Mouse (Mus musculus): ENCODE data around the gene Zfp740.

Zfp740 gene

GRCm38 (mm10) chr15:102192271-102192812 lies 10.7 kb upstream of the Zfp740 start:
- no peak for DNase-seq (ENCODE audit: low spot score in 2 of 2)

GRCm38 (mm10) chr15:102192820-102193386 lies 10.1 kb upstream of the Zfp740 start:
- no peak for DNase-seq (ENCODE audit: low spot score in 2 of 2)

GRCm38 (mm10) chr15:102193652-102194051 lies 9.4 kb upstream of the Zfp740 start:
- DNase-seq (ENCODE audit: low spot score in 2 of 2) = no peak

GRCm38 (mm10) chr15:102194439-102194838 lies 8.6 kb upstream of the Zfp740 start:
- DNase-seq (ENCODE audit: low spot score in 2 of 2) = no peak

GRCm38 (mm10) chr15:102195373-102195772 lies 7.7 kb upstream of the Zfp740 start:
- no peak for DNase-seq (ENCODE audit: low spot score in 2 of 2)

GRCm38 (mm10) chr15:102198841-102199240 lies 4.2 kb upstream of the Zfp740 start:
- no peak for DNase-seq (ENCODE audit: low spot score in 2 of 2)

- DNase-seq (ENCODE audit: low spot score in 2 of 2) = peak; percentile 77 to 79
Observed at GRCm38 (mm10) chr15:102203835-102204381, 859 bp downstream of the Zfp740 start.

GRCm38 (mm10) chr15:102204674-102205505 lies 1.8 kb downstream of the Zfp740 start, which contains the start of gene Csad:
Gene Csad (minus strand): TSS chr15:102204724.
- no peak for DNase-seq (ENCODE audit: low spot score in 2 of 2)

- peak; percentile 80 for DNase-seq (ENCODE audit: low spot score in 2 of 2)
Observed at GRCm38 (mm10) chr15:102205779-102206178, 2.7 kb downstream of the Zfp740 start.

- DNase-seq (ENCODE audit: low spot score in 2 of 2) = no peak
Observed at GRCm38 (mm10) chr15:102207351-102207750, 4.3 kb downstream of the Zfp740 start.

- DNase-seq (ENCODE audit: low spot score in 2 of 2) = no peak
Observed at GRCm38 (mm10) chr15:102208092-102208561, 5.1 kb downstream of the Zfp740 start.

GRCm38 (mm10) chr15:102209114-102209513 lies 6.1 kb downstream of the Zfp740 start:
- no peak for DNase-seq (ENCODE audit: low spot score in 2 of 2)

GRCm38 (mm10) chr15:102210816-102211215 lies 7.8 kb downstream of the Zfp740 start:
- DNase-seq (ENCODE audit: low spot score in 2 of 2) = no peak

GRCm38 (mm10) chr15:102211895-102212294 lies 8.8 kb downstream of the Zfp740 start:
- DNase-seq (ENCODE audit: low spot score in 2 of 2) = no peak

GRCm38 (mm10) chr15:102214132-102214531 lies 11.1 kb downstream of the Zfp740 start:
- no peak for DNase-seq (ENCODE audit: low spot score in 2 of 2)

- DNase-seq (ENCODE audit: low spot score in 2 of 2) = no peak
Observed at GRCm38 (mm10) chr15:102215624-102216023, 12.6 kb downstream of the Zfp740 start.

GRCm38 (mm10) chr15:102216459-102217228 lies 13.6 kb downstream of the Zfp740 start:
- DNase-seq (ENCODE audit: low spot score in 2 of 2) = no peak

GRCm38 (mm10) chr15:102217325-102217724 lies 14.3 kb downstream of the Zfp740 start:
- no peak for DNase-seq (ENCODE audit: low spot score in 2 of 2)

- peak in 1 of 2 experiments; percentile 53 for DNase-seq (ENCODE audit: low spot score in 2 of 2)
Observed at GRCm38 (mm10) chr15:102222386-102222785, 19.3 kb downstream of the Zfp740 start.

- DNase-seq (ENCODE audit: low spot score in 2 of 2) = peak; percentile 81 to 85
Observed at GRCm38 (mm10) chr15:102224186-102224991, 21.3 kb downstream of the Zfp740 start.

Data from right cerebral cortex, postnatal 10 days (tissue).